Mouse (Mus musculus) liver, embryonic 11.5 days (tissue): ENCODE results near the gene Syt14. TPM values are rescaled to one million over a fixed set of nuclear protein-coding genes. Genes with fewer than 3 reads are reported as not detected.

Experiments
- ATAC-seq: fragments of 200-750 bp; cut with Nextera tagmentation; replicated peaks from 2 replicates; pipeline ENCODE4 v1.8.0; 2017; ENCODE audit warnings: moderate number of reproducible peaks, mild to moderate bottlenecking, moderate TSS enrichment, moderate library complexity; ENCODE audit not compliant: low FRiP score
- DNase-seq: peaks from one replicate; pipeline ENCODE4 v3.0.0-alpha.2; 2017; ENCODE audit warnings: low spot score
- H3K27ac ChIP-seq: fragments of 300-500 bp; sonication (generic); 2 replicates; pipeline ENCODE4 v1.5.1; 2014; ENCODE audit warnings: mild to moderate bottlenecking, low read depth, low read length, control low read depth
- H3K27me3 ChIP-seq: fragments of 300-500 bp; sonication (generic); replicated peaks from 2 replicates; pipeline ENCODE4 v1.6.1; 2014; ENCODE audit warnings: low read length, mixed read lengths; ENCODE audit not compliant: control insufficient read depth, insufficient read depth
- H3K36me3 ChIP-seq: fragments of 300-500 bp; sonication (generic); 2 replicates; pipeline ENCODE4 v1.6.1; 2014; ENCODE audit warnings: mild to moderate bottlenecking, low read length, moderate library complexity, mixed read lengths; ENCODE audit not compliant: control insufficient read depth, insufficient read depth
- H3K4me1 ChIP-seq: fragments of 300-500 bp; sonication (generic); replicated peaks from 2 replicates; pipeline ENCODE4 v1.6.1; 2014; ENCODE audit warnings: low read length, mixed read lengths; ENCODE audit not compliant: control insufficient read depth, insufficient read depth
- H3K4me2 ChIP-seq: fragments of 300-500 bp; sonication (generic); 2 replicates; pipeline ENCODE4 v1.6.1; 2014; ENCODE audit warnings: mild to moderate bottlenecking, control low read depth, moderate library complexity
- H3K4me3 ChIP-seq: fragments of 300-500 bp; sonication (generic); 2 replicates; pipeline ENCODE4 v1.5.1; 2014; ENCODE audit warnings: low read depth, low read length, control low read depth
- H3K9ac ChIP-seq: fragments of 300-500 bp; sonication (generic); 2 replicates; pipeline ENCODE4 v1.6.1; 2014; ENCODE audit warnings: low read depth, low read length, control low read depth
- H3K9me3 ChIP-seq: fragments of 300-500 bp; sonication (generic); 2 replicates; pipeline ENCODE4 v1.6.1; 2016; ENCODE audit warnings: low read length, inconsistent platforms, mixed read lengths; ENCODE audit not compliant: control insufficient read depth
- WGBS: fragments of 180-500 bp; shearing (Covaris S2); extraction: QIAGEN DNeasy Blood & Tissue Kit; methylation state at CpG from one replicate; pipeline ENCODE4 v1.1.7; 2014; 5-methylcytosine and 5-hydroxymethylcytosine counted together
- polyA plus RNA-seq: library from polyadenylated mRNA; unstranded; fragments of >200 nt; fragmentation: Nextera tagmentation; extraction: Ambion mirVana; gene quantifications from 2 replicates; pipeline ENCODE4 v1.2.1, GENCODE M21; 2014

The Syt14 gene
- polyA plus RNA-seq = 2.3 TPM in 2 replicates

GRCm38 (mm10) chr1:193035371-193036238, at the start of gene Syt14:
TSS of gene Syt14 (minus strand) at chr1:193035775.
- Histone ChIP-seq H3K27me3 (no peaks in the 10 kb centered on the region), H3K4me3 (peak within 1 kb of the TSS; percentile 73), H3K27ac (peak within 1 kb of the TSS; percentile 35), H3K9me3 (no peaks in the 10 kb centered on the region), H3K4me1 (no peaks in the 10 kb centered on the region; the same call in 1 of the 2 replicates), H3K9ac (peak within 1 kb of the TSS; percentile 78), H3K4me2 (peak within 1 kb of the TSS; percentile 91), H3K36me3 (no peaks in the 10 kb centered on the region)
- DNase-seq = peak; percentile 91
- WGBS = under 1% methylated on average over 65 of the region's 67 CpGs
- ATAC-seq = peak; percentile 99

GRCm38 (mm10) chr1:193084016-193084415, 48.4 kb upstream of the Syt14 start:
- no peak overlapping the region for H3K4me2 ChIP-seq
- H3K9me3 ChIP-seq = no peaks in the 10 kb centered on the region
- H3K27ac ChIP-seq = no peak overlapping the region
- H3K36me3 ChIP-seq = no peaks in the 10 kb centered on the region
- H3K9ac ChIP-seq = no peak overlapping the region
- no peaks in the 10 kb centered on the region for H3K4me1 ChIP-seq
- WGBS = 81% methylated on average over 1 of the region's 1 CpGs
- no peak for DNase-seq
- no peaks in the 10 kb centered on the region for H3K27me3 ChIP-seq
- ATAC-seq = no peak
- H3K4me3 ChIP-seq = no peak overlapping the region

GRCm38 (mm10) chr1:193083051-193083450, 47.5 kb upstream of the Syt14 start:
- 84% methylated on average over 7 of the region's 7 CpGs for WGBS
- Histone ChIP-seq H3K4me2 (no peak overlapping the region), H3K27ac (no peak overlapping the region), H3K27me3 (no peaks in the 10 kb centered on the region), H3K9ac (no peak overlapping the region), H3K4me3 (no peak overlapping the region), H3K36me3 (no peaks in the 10 kb centered on the region), H3K9me3 (no peaks in the 10 kb centered on the region), H3K4me1 (no peaks in the 10 kb centered on the region)
- ATAC-seq (no peak), DNase-seq (no peak)

- H3K27ac ChIP-seq = no peak overlapping the region
- no peaks in the 10 kb centered on the region for H3K9me3 ChIP-seq
- no peak overlapping the region for H3K4me3 ChIP-seq
- WGBS = 60% methylated on average over 10 of the region's 10 CpGs
- no peak overlapping the region for H3K9ac ChIP-seq
- H3K27me3 ChIP-seq = no peaks in the 10 kb centered on the region
- no peak overlapping the region for H3K4me2 ChIP-seq
- H3K4me1 ChIP-seq = no peaks in the 10 kb centered on the region
- ATAC-seq (no peak), DNase-seq (no peak)
- H3K36me3 ChIP-seq = no peaks in the 10 kb centered on the region
Measured at GRCm38 (mm10) chr1:193082311-193082921, 46.8 kb upstream of the Syt14 start.

- Histone ChIP-seq H3K4me3 (no peak overlapping the region), H3K27ac (no peak overlapping the region), H3K9ac (no peak overlapping the region), H3K4me1 (no peaks in the 10 kb centered on the region), H3K4me2 (no peak overlapping the region), H3K27me3 (no peaks in the 10 kb centered on the region), H3K36me3 (no peaks in the 10 kb centered on the region), H3K9me3 (no peaks in the 10 kb centered on the region)
- 84% methylated on average over 3 of the region's 3 CpGs for WGBS
- ATAC-seq = no peak
- DNase-seq = no peak
Measured at GRCm38 (mm10) chr1:193062618-193063017, 27.0 kb upstream of the Syt14 start.

- DNase-seq (no peak), ATAC-seq (no peak)
- Histone ChIP-seq H3K4me3 (no peak overlapping the region), H3K27ac (no peak overlapping the region), H3K9ac (no peak overlapping the region), H3K9me3 (no peaks in the 10 kb centered on the region), H3K4me1 (no peaks in the 10 kb centered on the region), H3K27me3 (no peaks in the 10 kb centered on the region), H3K36me3 (no peaks in the 10 kb centered on the region), H3K4me2 (no peak overlapping the region)
- 44% methylated on average over 2 of the region's 2 CpGs for WGBS
Measured at GRCm38 (mm10) chr1:193060167-193060566, 24.6 kb upstream of the Syt14 start.

- H3K27me3 ChIP-seq = no peaks in the 10 kb centered on the region
- H3K27ac ChIP-seq = no peak overlapping the region
- ATAC-seq (no peak), DNase-seq (no peak)
- no peak overlapping the region for H3K4me3 ChIP-seq
- WGBS = 73% methylated on average over 5 of the region's 5 CpGs
- H3K36me3 ChIP-seq = no peaks in the 10 kb centered on the region
- H3K4me2 ChIP-seq = no peak overlapping the region
- H3K9ac ChIP-seq = no peak overlapping the region
- H3K9me3 ChIP-seq = no peaks in the 10 kb centered on the region
- no peaks in the 10 kb centered on the region for H3K4me1 ChIP-seq
Measured at GRCm38 (mm10) chr1:193059596-193059995, 24.0 kb upstream of the Syt14 start.

- Histone ChIP-seq H3K36me3 (no peaks in the 10 kb centered on the region), H3K4me2 (no peak overlapping the region), H3K9me3 (no peaks in the 10 kb centered on the region), H3K4me1 (no peaks in the 10 kb centered on the region), H3K4me3 (no peak overlapping the region), H3K27ac (no peak overlapping the region), H3K27me3 (no peaks in the 10 kb centered on the region), H3K9ac (no peak overlapping the region)
- ATAC-seq (no peak), DNase-seq (no peak)
- 80% methylated on average over 5 of the region's 5 CpGs for WGBS
Measured at GRCm38 (mm10) chr1:193054401-193054800, 18.8 kb upstream of the Syt14 start.

- Histone ChIP-seq H3K36me3 (no peaks in the 10 kb centered on the region), H3K4me2 (no peak overlapping the region), H3K9me3 (no peaks in the 10 kb centered on the region), H3K4me1 (no peaks in the 10 kb centered on the region), H3K27ac (no peak overlapping the region), H3K4me3 (no peak overlapping the region), H3K27me3 (no peaks in the 10 kb centered on the region), H3K9ac (no peak overlapping the region)
- DNase-seq (no peak), ATAC-seq (no peak)
- WGBS = 70% methylated on average over 5 of the region's 5 CpGs
Measured at GRCm38 (mm10) chr1:193053065-193053464, 17.5 kb upstream of the Syt14 start.
